Mouse (Mus musculus) Patski (cell line): ENCODE data around the gene Dgki. TPM values are rescaled to one million over a fixed set of nuclear protein-coding genes. Genes with fewer than 3 reads are reported as not detected.

Experiments used
- ATAC-seq: fragments of 100-300 bp; one replicate; pipeline ENCODE4 v1.8.0; 2021
- CTCF ChIA-PET: fragments of 350-600 bp; sonication (Branson Sonifier 250); formaldehyde crosslinking; loops from one replicate; lab custom pipeline; 2022; ENCODE audit warnings: inconsistent platforms; lab: Charles Lee
- POLR2A ChIA-PET: fragments of 350-600 bp; sonication (Branson Sonifier 250); formaldehyde crosslinking; loops from one replicate; lab custom pipeline; 2022; ENCODE audit warnings: antibody characterized with exemption, inconsistent platforms; lab: Charles Lee
- DNase-seq: peaks from one replicate; pipeline ENCODE4 v3.0.0-alpha.2; 2011; ENCODE audit warnings: low read depth, low spot score
- H3K27me3 ChIP-seq: fragments of 371-371 bp; one replicate; pipeline ENCODE4 v1.5.1; 2021
- CTCF ChIP-seq: fragments of 100-300 bp; IDR thresholded peaks from one replicate; pipeline ENCODE4 v1.5.1; 2021
- in situ Hi-C: fragments of 300-500 bp; cut with MboI; formaldehyde crosslinking; loops from 3 replicates; pipeline ENCODE4 v1.11.1; 2018; ENCODE audit warnings: low pct_unique_long_range_greater_than_20kb, mixed read lengths
- polyA plus RNA-seq: library from polyadenylated mRNA; unstranded; gene quantifications from one replicate; pipeline ENCODE4 v1.2.3, GENCODE M21; 2021

Gene Dgki
- polyA plus RNA-seq, 1 experiment from 2014 or later: 0.03 TPM

GRCm38 (mm10) chr6:36868217-36868616, 431.8 kb downstream of the Dgki start:
- ATAC-seq: no peak
- ChIA-PET CTCF (no interaction called here), POLR2A (no interaction called here)
- DNase-seq: no peak
- no peak for TF ChIP-seq CTCF
- in situ Hi-C loops: no loop called here
- H3K27me3 ChIP-seq: peaks cover 4% of the 10 kb centered on the region

- no peak for TF ChIP-seq CTCF
- H3K27me3 ChIP-seq: peaks cover 4% of the 10 kb centered on the region
- in situ Hi-C loops: no loop called here
- DNase-seq (no peak), ATAC-seq (no peak)
- POLR2A ChIA-PET: no interaction called here
- CTCF ChIA-PET: no interaction called here
Observed at GRCm38 (mm10) chr6:36858258-36859041, 441.5 kb downstream of the Dgki start.

- in situ Hi-C loops: no loop called here
- H3K27me3 ChIP-seq: peaks cover 4% of the 10 kb centered on the region
- TF ChIP-seq CTCF: no peak
- CTCF ChIA-PET: no interaction called here
- POLR2A ChIA-PET: no interaction called here
- ATAC-seq (no peak), DNase-seq (no peak)
Observed at GRCm38 (mm10) chr6:36857627-36858257, 442.2 kb downstream of the Dgki start.

GRCm38 (mm10) chr6:36850422-36851129, 449.4 kb downstream of the Dgki start:
- ATAC-seq: no peak
- DNase-seq: no peak
- TF ChIP-seq CTCF: no peak
- in situ Hi-C loops: no loop called here
- ChIA-PET POLR2A (no interaction called here), CTCF (no interaction called here)
- H3K27me3 ChIP-seq: no peaks in the 10 kb centered on the region

GRCm38 (mm10) chr6:36845288-36845687, 454.7 kb downstream of the Dgki start:
- H3K27me3 ChIP-seq: peaks cover 7% of the 10 kb centered on the region
- no peak for DNase-seq
- ATAC-seq: no peak
- ChIA-PET CTCF (no interaction called here), POLR2A (no interaction called here)
- no peak for TF ChIP-seq CTCF
- in situ Hi-C loops: no loop called here

GRCm38 (mm10) chr6:36844258-36844657, 455.7 kb downstream of the Dgki start:
- no peak for TF ChIP-seq CTCF
- ATAC-seq (no peak), DNase-seq (no peak)
- CTCF ChIA-PET: no interaction called here
- in situ Hi-C loops: no loop called here
- peaks cover 7% of the 10 kb centered on the region for H3K27me3 ChIP-seq
- POLR2A ChIA-PET: no interaction called here

GRCm38 (mm10) chr6:36843031-36843488, 456.9 kb downstream of the Dgki start:
- CTCF ChIA-PET: no interaction called here
- in situ Hi-C loops: no loop called here
- H3K27me3 ChIP-seq: peaks cover 7% of the 10 kb centered on the region
- TF ChIP-seq CTCF: no peak
- no peak for ATAC-seq
- POLR2A ChIA-PET: no interaction called here
- no peak for DNase-seq

- no peak for TF ChIP-seq CTCF
- DNase-seq: no peak
- POLR2A ChIA-PET: no interaction called here
- ATAC-seq: no peak
- in situ Hi-C loops: no loop called here
- H3K27me3 ChIP-seq: peaks cover 8% of the 10 kb centered on the region
- CTCF ChIA-PET: no interaction called here
Observed at GRCm38 (mm10) chr6:36842101-36842922, 457.7 kb downstream of the Dgki start.

GRCm38 (mm10) chr6:36841701-36842100, 458.3 kb downstream of the Dgki start:
- peaks cover 12% of the 10 kb centered on the region for H3K27me3 ChIP-seq
- ChIA-PET POLR2A (no interaction called here), CTCF (no interaction called here)
- in situ Hi-C loops: no loop called here
- ATAC-seq (no peak), DNase-seq (no peak)
- no peak for TF ChIP-seq CTCF

- ATAC-seq (no peak), DNase-seq (no peak)
- CTCF ChIA-PET: interaction anchor here (0.9 kb wide), 1 partner anchor 14 kb away, joined by 3 read pairs; no protein-coding TSS in a partner anchor
- POLR2A ChIA-PET: no interaction called here
- no peak for TF ChIP-seq CTCF
- H3K27me3 ChIP-seq: peaks cover 12% of the 10 kb centered on the region
- in situ Hi-C loops: no loop called here
Observed at GRCm38 (mm10) chr6:36841174-36841573, 458.8 kb downstream of the Dgki start.
